Mouse (Mus musculus): ENCODE data around the gene Polr3c.

DNA sequence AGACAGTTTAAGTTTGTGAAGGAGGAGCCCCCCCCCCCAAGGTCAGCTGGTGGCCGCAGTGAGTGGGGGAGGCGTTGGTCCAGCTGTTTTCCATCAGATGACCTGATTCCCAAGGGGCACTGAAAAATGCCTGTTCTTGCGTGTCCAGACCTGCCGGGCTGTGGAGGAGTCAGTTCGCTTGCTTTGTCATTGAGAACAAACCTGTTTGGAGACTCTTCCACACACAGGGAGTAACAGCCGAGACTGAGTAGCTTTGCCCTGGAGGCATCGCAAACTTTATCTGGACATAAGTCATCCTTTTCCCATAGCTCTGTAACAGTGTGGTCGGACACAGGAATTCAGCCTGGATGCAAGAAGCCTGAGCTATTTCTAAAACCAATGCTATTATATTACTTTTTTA, 53.0 kb downstream of the Polr3c start:
- TF ChIP-seq POLR2A (IDR thresholded peaks at IDR 0.05; ENCODE audit: insufficient read depth, low read length) (no peak), CTCF (IDR thresholded peaks at IDR 0.05; ENCODE audit: low read depth, low read length) (no peak), EP300 (IDR thresholded peaks at IDR 0.05; ENCODE audit: insufficient read depth, low read depth, low read length) (peak; percentile 96)
